Mouse (Mus musculus): ENCODE data around the gene Siglec1.
"Not testable (repeated sequence)": the region's sequence is repeated elsewhere in the genome, so short reads cannot be mapped to it uniquely, and the experiment has no call there.

Siglec1 gene

DNA sequence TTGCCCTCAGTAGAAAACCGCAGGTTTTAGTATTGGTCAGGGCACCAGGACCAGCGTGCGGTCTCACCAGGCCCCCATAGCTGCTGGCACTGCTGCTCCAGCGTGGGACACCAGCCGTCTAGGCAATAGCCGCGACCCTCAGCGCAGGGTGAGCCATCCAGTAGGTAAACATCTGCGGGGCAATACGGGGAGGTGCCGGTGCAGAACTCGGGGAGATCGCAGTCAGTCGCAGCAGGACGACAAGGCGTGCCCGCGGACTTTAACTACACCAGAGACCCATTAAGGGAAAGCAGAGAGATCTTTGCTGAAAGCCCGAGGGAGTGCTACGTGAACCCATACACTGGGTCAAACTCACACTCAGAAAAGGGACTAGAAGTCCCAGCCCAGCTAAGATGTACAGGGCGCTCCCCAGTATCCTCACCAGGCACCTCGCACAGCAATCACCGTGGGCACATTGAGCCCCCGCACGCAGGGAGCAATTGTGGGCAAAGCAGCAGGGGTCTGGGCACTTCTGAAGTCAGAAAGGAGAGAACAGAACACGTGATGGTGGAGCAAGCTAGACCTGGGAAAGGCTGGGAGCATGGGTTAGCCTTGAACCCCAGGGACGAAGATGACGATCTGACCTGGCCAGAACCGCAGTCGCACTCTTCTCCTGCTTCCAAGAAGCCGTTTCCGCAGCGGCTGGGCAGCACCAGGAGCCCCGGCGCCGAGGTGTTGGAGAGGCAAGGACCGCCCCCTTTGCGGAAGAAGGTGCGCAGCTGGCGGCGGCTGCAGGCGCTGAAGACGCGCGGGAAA, 32.5 kb downstream of the Siglec1 start:
- no peak for ATAC-seq (ENCODE audit: insufficient number of reproducible peaks, low FRiP score, low TSS enrichment)

DNA sequence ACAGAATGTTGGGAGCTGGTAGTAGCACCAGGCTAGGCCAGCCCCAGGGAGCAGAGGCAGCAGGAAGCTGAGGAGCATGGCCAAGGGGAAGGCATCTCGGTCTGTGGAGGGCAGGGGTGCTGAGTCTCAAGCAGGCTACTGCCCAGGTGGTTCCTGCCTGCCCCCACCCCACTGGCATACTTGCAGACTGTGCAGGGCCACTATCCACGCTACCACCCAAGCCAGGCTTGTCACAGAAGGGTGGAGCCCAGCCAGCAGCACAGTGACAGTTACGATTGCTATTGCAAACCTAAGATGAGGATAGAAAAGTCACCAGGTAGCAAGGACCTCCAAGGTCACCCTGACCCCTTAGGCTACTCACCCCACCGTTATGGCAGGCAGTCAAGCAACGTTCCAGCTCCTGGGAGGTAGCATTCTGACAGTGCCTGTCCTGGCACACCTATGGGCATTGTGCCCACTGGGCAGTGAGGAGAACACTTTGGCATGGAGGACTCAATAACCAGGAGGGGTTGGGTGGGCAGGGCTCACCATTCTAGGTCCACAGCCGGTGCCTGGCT, 33.6 kb downstream of the Siglec1 start:
- ATAC-seq (ENCODE audit: insufficient number of reproducible peaks, low FRiP score, low TSS enrichment) = no peak

DNA sequence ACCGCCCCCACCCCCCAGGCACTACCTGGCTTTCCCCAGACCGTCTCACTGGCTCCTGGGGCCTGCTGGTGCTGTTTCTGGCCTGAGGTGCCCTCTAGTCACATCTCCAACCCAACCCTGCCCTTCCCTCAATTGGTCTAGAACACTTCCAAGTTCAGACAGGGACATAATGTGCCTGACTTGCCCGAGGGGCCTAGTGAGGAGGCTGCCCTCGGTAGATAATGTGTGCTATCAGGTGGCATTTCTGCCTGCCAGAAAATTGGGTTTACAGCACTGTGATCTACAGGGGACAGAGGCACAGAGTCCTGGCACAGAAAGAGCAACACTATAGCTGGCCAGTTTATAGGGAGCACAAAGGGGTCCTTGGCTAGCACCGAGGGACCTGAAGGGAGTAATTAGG, 34.5 kb downstream of the Siglec1 start:
- ATAC-seq (ENCODE audit: insufficient number of reproducible peaks, low FRiP score, low TSS enrichment) = no peak

DNA sequence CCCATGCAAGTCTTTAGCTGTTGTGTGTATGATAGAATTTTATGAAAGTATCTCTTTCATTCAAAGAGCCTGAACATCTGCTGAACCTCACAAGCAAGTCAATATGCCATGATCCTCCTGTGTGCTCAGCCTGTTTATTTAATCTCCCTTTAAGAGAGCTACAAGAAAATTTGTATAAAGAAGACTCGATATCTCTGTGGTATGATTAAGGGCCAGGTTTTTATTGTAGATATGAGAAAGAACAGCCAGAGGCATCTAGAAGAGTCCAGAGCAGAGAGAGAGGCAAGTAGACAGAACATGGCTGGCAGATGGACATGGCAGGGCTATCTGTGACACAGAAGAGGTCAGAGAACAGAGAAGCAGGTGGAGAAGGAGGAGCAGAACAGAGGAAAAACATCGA, 40.5 kb downstream of the Siglec1 start:
- ATAC-seq (ENCODE audit: insufficient number of reproducible peaks, low FRiP score, low TSS enrichment) = no peak

DNA sequence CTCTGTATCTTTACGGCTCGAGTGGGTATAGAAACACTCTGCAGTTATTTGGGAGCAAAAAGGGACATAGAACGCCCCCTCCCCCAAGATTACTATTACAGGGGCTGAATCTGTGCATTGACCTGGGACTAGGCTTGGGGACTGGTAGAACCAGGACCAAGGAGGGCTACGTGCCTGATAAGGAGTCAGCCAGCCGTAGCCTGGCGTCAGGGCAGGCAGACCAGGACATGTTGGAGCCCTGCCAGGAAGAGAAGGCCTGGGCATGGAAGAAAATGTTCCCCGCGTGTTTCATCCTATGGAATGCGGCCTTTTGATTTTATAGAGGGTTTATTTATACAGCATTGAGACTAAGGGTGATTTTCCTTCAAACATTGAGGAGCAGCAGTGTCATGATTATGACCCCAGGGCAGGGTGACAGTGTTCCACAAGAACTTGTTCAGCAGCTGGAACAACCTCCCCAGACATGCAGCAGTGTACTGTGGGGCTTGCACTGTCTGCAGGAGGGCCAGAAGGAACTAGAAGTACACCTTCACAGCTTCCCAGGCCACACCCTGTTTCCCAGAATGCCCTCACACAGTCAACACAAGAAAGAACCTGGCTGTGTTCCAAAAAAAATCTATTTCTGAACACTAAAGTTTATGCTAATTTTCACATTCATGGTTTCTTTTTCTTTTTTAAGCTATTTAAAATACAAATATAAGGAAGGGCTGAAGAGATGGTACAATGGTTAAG, 41.4 kb downstream of the Siglec1 start:
- ATAC-seq (ENCODE audit: insufficient number of reproducible peaks, low FRiP score, low TSS enrichment) = no peak

DNA sequence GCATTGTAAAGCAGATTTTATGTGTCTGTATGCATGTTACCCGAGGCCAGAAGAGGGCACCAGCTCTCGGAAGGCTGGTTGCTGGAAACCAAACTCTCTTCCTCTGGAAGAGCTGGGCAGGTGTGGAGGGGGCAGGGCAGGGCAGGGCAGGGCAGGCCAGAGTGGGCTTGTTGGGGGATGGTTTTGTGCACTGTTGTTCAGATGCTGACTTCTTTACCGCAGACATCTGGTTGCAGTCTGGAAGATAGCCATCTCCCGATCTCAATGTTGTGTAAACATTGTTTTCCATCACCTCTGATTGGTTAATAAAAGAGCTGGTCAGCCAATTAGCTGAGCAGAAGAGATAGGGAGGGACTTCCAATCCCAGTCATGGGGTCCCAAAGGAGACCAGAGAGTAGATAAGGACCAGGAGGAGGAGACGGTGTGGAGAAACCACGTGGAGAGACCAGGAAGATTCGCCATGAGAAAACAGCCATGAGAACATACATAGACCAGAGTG, 42.2 kb downstream of the Siglec1 start:
- no peak for ATAC-seq (ENCODE audit: insufficient number of reproducible peaks, low FRiP score, low TSS enrichment)

DNA sequence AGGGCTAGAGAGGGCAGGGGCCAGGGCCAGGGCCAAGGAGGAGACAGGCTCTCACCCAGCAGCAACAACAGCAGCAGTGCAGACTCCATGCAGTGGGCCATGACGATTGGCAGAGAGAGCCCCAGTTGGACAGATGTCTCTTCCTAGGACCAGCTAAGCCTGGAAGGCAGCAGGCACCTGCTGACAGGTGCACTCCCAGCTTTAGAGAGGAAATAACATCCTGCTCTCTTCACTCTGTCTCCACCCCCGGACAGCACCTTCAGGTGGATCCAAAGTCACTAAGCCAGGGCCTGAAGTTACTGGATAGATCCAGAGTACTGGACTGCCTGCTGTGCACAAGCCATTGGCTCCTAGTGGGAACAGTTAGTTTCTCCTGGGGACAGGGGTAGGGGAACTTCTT, 43.6 kb downstream of the Siglec1 start, which contains the start of gene Gfra4:
Gene Gfra4, minus strand, starts transcription at position 101 of the 400 bp plus-strand sequence.
- no peak for ATAC-seq (ENCODE audit: insufficient number of reproducible peaks, low FRiP score, low TSS enrichment)

DNA sequence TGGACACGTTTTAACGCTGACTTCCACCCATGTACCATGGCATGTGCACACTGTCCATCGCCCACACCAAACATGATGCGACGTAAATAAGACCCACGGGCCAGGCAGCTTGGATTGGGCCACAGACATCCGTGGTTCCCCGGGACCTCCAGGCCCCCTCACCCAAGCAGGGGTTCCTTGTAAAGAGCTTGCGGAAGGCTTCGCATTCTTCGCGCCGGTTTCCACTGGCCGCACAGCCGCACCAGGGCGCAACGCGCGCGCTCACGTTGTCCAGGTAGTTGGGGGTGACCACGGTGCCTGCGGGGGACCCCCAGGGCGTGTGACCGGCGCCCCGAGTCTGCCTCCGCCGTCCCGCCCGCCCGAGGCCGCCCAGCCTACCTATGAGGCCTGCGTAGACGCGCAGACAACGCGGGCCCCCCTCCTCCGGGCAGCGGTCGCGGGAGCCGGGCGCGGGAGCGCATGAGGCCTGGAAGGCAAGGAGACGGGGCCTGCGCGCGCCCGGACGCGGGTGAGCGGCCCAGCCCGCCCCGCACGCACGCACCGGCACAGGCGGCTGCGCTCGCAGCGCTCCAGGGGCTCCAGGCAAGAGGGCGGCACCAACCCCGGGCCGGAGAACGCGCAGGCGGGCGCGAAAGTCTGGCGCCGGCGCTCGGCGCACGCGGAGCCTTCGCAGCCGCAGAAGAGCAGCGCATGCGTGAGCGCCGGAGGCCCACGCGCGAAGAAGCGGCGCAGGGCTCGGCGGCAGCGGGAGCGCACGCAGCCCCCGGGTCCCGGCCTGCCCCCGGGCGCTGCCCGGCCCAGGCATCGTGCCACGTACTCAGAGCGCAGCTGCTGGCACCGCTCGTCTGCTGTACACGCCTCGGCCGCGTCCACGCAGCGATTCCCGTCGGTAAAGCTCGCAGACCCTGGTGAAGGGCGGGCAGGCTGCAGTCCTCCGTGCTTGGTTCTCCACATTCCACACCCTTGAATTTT, 45.4 kb downstream of the Siglec1 start:
- ATAC-seq (ENCODE audit: insufficient number of reproducible peaks, low FRiP score, low TSS enrichment) = peak; percentile 49

DNA sequence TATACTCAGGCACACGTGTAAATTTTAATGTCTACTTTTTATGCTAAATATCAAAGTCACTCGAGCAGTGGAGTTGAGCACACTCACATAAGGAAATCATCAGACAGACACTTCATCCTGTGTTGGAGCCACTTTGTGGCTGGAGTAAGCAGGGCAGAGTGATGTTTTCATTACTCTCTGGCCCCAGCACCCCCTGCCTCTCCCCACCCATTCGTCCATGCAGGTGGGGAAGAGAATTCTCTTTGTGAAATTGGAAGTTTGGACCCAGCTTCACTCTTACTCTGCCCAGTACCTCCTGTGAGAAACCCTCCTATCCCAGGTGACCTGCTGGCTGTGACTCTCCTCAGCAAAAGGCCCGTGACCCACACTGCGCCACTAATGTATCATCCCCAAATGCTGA, 47.9 kb downstream of the Siglec1 start:
- no peak for ATAC-seq (ENCODE audit: insufficient number of reproducible peaks, low FRiP score, low TSS enrichment)

DNA sequence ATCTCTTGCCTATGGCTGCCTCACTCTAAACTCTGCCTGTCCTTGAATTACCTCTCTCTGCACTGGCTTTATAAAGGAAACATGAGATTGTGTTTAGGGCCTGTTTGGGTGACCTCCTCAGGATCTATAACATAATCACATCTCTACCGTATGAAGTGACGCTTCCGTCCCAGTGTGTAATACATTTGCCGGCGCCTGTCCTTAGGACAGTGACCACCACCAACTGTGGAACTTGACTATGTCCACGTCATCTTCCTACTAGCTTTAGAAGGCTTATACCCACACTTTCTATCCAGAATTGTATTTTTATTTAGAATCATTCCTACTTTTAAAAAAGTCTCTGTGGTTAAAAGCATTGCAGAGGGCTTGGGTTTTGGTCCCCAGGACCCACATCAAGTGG, 48.4 kb downstream of the Siglec1 start:
- no peak for ATAC-seq (ENCODE audit: insufficient number of reproducible peaks, low FRiP score, low TSS enrichment)

DNA sequence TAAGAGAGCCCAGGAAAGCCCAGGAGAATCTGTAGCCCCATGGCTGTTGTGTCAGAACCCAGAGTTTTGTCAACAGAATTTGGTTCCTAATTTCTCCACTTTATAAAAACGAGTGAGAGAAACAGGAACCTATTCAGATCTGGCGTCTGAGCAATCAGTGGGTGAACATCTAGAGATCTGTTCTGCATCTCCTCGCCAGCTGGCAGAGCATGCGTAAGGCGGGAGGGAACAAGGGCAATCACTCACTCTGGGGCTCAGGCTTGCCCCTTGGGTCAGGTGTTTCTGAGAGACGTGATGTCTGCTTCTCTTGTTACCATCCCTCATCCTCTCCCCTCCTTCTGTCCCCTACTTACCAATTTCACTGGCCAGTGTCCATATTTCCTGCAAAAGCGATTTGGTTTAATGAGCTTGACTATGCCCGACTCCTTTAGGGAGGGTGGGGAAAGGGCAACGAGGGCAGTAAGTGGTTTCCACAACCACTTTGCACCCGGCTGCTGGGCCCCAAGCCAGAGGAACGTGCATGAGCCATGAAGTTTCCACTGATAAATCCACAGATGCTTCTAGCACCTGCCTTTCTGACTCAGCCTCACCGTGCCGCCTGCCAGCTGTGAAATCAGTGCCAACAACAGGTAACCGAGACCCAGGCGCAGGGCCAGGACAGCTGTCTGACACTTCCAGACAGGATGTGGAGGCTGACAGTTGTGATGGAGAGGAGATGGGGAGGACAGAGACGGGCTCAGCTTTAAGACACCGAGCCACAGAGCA, 49.2 kb downstream of the Siglec1 start:
- ATAC-seq (ENCODE audit: insufficient number of reproducible peaks, low FRiP score, low TSS enrichment) = no peak

DNA sequence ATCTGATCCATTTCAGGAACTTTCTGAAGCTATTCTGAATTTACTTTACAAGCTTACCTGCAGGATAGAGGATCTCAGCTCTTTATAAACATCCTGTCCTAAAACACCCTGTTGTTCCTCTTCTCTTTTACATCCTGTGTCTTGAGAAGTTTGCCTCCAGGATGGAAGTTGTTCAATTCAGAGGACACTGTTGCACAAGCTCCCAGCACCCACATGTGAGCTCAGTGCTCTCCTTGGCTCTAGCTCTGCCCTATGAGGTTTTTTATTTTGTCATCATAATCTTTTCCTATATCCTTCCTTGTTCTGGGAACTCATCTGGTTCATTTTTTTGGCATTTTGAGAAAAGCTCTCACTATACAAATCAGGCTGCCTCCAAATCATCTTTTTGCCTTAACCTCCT, 49.8 kb downstream of the Siglec1 start:
- ATAC-seq (ENCODE audit: insufficient number of reproducible peaks, low FRiP score, low TSS enrichment) = no peak

DNA sequence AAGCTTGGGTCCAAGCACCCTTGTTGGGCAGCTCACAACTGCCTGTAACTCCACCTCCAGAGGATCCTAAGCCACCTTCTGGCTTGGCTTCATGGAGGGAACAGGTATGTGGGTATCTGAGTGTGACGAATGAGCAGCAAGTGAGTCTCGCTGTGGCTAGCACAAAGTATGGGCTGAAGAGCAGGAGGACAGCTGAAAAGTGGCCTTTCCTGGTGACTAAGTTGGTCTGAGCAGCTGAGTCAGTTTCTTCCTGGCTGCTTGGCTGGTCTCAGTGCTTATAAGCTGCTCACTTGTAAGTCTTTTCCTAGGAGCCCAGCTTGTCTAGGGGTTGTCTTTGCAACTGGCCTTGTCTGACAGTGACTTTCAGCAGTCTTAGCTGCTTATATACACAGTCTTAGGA, 50.2 kb downstream of the Siglec1 start:
- ATAC-seq (ENCODE audit: insufficient number of reproducible peaks, low FRiP score, low TSS enrichment) = no peak

DNA sequence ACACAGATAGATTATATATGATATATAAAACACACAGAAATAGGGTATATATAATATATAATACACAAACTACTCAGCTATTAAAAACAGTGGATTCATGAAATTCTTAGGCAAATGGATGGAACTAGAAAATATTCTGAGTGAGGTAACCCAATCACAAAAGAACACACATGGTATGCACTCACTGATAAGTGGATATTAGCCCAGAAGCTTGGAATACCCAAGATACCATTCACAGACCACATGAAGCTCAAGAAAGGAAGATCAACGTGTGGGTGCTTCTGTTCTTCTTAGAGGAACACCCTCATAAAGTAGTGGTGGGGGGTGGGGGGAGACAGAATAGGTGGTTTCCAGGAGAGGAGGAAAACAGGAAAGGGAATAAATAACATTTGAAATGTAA, 55.2 kb downstream of the Siglec1 start:
- not testable (repeated sequence) for ATAC-seq (ENCODE audit: insufficient number of reproducible peaks, low FRiP score, low TSS enrichment)

DNA sequence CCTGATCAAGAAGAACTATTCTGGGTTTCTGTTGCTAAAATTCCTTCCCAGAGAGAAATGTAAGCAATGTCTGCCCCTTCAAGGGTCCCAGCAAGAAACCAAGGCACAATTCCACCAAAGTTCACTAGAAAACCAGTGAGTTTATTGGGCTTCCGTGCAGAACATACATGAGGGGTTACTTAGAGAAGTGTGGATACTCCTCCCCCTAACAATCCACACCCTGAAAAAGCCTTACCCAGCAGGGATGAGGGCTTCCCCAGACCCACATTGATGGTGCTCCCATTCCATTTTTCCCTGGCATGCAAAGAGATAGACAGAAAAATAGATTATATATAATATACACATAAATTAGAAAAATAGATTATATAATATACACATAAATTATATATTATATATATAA, 55.6 kb downstream of the Siglec1 start:
- no peak for ATAC-seq (ENCODE audit: insufficient number of reproducible peaks, low FRiP score, low TSS enrichment)

DNA sequence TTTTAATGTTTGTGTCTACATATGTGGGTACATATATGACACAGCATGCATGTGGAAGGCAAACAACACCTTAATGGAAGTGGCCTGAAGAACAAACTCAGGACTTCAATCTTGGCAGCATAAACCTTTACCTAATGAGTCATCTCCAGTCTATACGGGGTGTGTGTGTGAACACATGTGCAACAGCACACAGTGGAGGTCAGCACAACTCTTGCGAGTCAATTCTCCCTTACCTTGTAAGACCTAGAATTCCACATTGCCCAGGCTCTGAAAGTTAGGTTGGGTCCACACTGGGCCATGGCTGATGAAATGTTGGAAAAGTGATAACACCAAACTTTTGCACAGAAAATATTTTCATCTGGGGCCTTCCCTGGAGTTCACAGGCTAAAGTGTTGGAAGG, 56.0 kb downstream of the Siglec1 start:
- no peak for ATAC-seq (ENCODE audit: insufficient number of reproducible peaks, low FRiP score, low TSS enrichment)

DNA sequence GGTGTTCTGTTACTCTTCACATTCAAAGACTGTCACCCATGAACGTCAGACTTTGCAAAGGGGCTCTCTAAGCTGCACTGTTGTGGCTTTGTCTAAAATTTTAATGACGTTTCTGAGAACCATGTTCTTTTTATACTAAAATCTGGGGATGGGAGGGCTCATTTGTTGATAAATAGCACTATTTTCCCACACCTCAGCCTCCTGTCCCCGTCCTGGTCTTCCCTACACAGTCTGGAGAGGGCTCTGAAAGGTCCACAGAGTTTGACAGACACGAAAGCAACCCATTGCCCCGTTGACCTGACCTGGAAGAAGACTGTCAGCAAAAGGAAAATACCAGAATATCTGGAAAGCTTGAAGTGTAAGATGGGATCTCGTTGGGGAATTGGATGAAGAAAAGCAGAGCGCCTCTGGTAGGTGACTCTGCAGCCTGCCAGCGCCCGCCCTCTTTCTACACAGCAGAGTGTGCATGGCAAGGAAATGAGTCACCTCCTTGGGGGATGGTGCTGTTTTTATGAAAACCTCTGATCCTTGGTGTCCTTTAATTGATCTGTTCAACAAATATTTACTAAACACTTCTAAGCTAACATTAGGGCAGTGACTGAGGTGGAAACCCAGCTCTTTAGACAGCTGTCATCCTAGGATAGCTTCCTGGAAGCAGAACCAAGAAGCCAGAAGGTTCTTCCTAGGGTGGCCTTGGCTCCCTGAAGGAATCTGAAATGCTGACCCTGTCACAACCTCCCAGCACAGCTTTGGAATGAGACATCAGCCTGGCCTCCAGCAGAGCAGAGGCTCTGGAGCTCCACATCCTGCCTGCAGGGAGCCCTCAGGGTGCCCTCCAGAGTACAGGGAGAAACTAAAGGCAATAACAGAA, 57.3 kb downstream of the Siglec1 start:
- no peak for ATAC-seq (ENCODE audit: insufficient number of reproducible peaks, low FRiP score, low TSS enrichment)

DNA sequence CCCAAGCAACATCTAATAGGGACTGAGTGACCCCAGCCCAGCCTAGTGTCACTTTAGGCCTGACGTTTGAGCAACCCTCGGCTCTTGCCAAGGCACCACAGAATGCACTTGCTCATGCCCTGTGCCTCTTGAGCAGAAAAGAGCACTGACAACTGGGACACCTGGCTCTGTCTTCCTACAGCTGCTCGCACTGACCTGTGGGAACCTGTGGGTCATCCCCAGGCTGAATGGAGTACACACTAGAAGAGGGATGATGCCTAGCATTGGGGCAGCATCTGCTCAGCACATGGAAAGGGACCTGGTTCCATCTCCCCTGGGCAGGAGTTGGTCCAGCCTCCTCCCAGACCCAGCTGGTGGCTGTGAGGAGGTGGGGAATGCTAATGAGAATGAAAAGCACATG, 59.6 kb downstream of the Siglec1 start:
- ATAC-seq (ENCODE audit: insufficient number of reproducible peaks, low FRiP score, low TSS enrichment) = no peak

DNA sequence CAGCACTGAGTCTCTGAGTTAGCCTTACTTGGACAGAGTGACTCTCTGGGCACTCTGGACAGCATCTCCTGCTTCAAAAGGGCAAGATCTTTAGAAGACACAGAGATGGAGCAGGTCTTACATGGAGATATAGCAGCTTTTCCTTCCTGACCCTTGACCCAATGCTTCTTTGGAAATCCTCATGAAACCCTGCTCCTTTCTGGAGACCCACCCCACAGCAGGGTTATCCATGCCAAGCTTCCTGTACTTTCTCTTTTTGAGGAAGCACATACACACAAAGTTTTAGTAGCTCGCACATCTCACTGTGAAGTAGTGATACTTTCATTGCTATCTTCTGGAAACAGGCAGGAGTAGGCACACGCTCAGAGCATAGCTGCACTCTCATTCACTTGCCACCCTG, 61.3 kb downstream of the Siglec1 start:
- no peak for ATAC-seq (ENCODE audit: insufficient number of reproducible peaks, low FRiP score, low TSS enrichment)
